Mouse (Mus musculus) spleen, adult 2 months (tissue): ENCODE data around the gene Ctc1. TPM values are rescaled to one million over a fixed set of nuclear protein-coding genes. Genes with fewer than 3 reads are reported as not detected.
A peak's percentile ranks its signal among the peaks of the same experiment; 100 is the strongest.

Source experiments
- DNase-seq, 2 experiments: peaks; one replicate each; pipeline versions ENCODE4 v3.0.0 to v3.0.0-alpha.2; 2012 to 2021; ENCODE audit warnings: low spot score in 2 of 2, low read depth in 1 of 2
- H3K27ac ChIP-seq: fragments of 200-500 bp; 2 replicates; pipeline ENCODE4 v1.5.1; 2012; ENCODE audit warnings: low read length, inconsistent platforms; ENCODE audit not compliant: insufficient read depth
- H3K27me3 ChIP-seq: fragments of 200-500 bp; 2 replicates; pipeline ENCODE4 v1.6.1; 2012; ENCODE audit warnings: mild to moderate bottlenecking, moderate library complexity, low read length, inconsistent platforms; ENCODE audit not compliant: control insufficient read depth, insufficient read depth
- H3K36me3 ChIP-seq: fragments of 200-500 bp; 2 replicates; pipeline ENCODE4 v1.6.1; 2012; ENCODE audit warnings: mild to moderate bottlenecking, low read length, inconsistent platforms; ENCODE audit not compliant: control insufficient read depth, insufficient read depth
- H3K4me1 ChIP-seq: fragments of 200-500 bp; 2 replicates; pipeline ENCODE4 v1.6.1; 2011; ENCODE audit warnings: inconsistent platforms; ENCODE audit not compliant: control insufficient read depth, insufficient read depth, insufficient read length
- H3K4me3 ChIP-seq: fragments of 200-500 bp; 2 replicates; pipeline ENCODE4 v1.5.1; 2011; ENCODE audit warnings: mild to moderate bottlenecking, inconsistent platforms; ENCODE audit not compliant: insufficient read depth, insufficient read length; ENCODE audit errors: extremely low read depth
- CTCF ChIP-seq: fragments of 200-500 bp; IDR thresholded peaks from 2 replicates; pipeline ENCODE4 v1.5.1; 2011; ENCODE audit warnings: mild to moderate bottlenecking, inconsistent platforms; ENCODE audit not compliant: insufficient read depth, insufficient read length, insufficient replicate concordance; ENCODE audit errors: extremely low read depth
- POLR2A ChIP-seq: fragments of 200-500 bp; IDR thresholded peaks from 2 replicates; pipeline ENCODE4 v1.6.1; 2011; ENCODE audit warnings: low read depth, low read length, inconsistent platforms
- WGBS: fragments of 180-500 bp; shearing (Covaris S2); methylation state at CpG from one replicate; pipeline ENCODE4 v1.1.7; 2018; 5-methylcytosine and 5-hydroxymethylcytosine counted together
- polyA plus RNA-seq: library from polyadenylated mRNA; depleted of rRNA; stranded (reverse); fragments of >200 nt; gene quantifications from 2 replicates; pipeline ENCODE4 v1.2.3, GENCODE M21; 2012

Ctc1 gene
- polyA plus RNA-seq, 1 experiment = 27.2 TPM

DNA sequence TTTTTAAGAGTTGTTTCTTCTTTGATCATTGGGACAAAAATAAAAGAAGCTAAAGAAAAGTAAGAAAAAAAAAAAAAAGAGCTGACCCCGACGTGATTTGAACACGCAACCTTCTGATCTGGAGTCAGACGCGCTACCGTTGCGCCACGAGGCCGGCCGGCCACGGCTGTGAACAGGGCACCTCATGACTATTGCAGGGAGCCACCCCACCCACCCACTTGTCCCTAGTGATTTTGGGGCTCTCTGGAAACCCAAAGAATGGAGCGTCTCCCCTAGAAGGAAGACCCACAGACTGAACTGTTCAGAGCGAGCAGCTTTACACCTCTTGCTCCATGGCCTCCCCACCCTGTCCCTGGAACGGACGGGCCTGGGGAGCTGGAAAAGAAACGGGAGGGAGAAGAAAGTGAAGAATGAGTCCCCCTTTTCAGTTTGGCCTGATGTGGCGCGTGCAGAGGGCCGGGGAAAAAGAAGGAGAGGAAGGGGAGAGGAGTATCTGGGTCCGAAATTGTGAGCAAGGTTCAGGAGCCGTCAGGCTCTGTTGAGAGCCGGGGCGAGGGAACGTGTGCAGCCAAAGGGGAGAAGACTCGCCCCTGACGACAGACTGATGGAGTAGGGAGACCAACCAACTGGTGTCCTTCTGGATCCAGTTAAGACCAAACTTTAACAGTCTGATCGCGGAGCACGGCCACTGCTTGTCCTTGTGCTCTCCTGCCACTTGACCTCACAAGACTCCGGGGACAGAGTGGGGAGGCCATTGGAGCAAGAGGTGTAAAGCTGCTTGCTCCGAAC, 47.9 kb downstream of the Ctc1 start:
- Histone ChIP-seq H3K36me3 (no peaks in the 10 kb centered on the region), H3K27ac (0 out of 2 replicates have a peak overlapping the region, but pooled peaks have one; percentile 21), H3K4me3 (peak overlapping the region; percentile 82), H3K4me1 (peaks cover 8% of the 10 kb centered on the region), H3K27me3 (no peaks in the 10 kb centered on the region)
- 2% methylated on average over 31 of the region's 31 CpGs for WGBS
- DNase-seq = peak in 1 of 2 experiments; percentile 60
- TF ChIP-seq POLR2A (no peak), CTCF (no peak)

DNA sequence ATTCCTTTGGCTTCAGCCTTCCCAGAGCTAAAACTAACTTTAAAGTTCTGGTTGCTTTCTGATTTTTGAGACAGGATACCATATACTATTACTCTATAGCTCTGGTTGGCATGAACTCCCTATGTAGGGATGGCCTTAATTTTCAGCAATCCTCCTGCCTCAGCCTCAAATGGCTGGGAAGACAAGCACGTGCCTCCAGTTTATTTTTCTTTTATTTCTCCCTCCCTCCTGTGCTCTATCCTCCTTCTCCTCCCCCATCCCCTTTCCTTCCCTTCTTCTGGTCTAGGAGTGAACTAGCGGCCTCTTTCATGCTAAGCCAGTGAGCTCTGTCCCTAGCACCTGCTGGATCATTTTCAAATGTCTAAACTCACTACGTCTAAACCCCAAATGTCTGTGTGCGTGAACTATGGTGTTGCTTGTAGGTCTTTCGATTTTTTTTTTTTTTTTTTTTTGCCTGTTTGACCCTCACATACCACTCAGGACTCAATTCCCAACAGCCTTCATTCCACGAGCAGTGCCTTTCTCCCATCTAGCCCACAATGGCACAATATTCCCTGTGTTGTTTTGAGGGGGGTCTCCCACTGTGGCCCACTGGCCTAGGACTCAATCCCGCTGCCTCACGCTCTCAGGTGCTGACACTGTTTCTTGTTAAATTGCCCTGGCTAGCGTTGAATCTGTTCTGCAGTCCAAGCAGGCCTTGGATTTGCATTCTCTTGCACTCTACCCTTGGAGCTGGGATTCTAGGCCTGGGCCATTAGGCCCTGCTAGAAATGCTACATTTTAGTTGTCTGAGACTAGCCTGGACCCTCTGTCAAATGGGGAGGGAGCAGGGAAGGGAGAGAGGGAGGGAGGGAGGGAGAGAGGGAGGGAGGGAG, 48.8 kb downstream of the Ctc1 start:
- Histone ChIP-seq H3K27me3 (no peaks in the 10 kb centered on the region), H3K4me3 (peak overlapping the region; percentile 82; the same call in 1 of the 2 replicates), H3K4me1 (peaks cover 8% of the 10 kb centered on the region), H3K27ac (no peak overlapping the region), H3K36me3 (no peaks in the 10 kb centered on the region)
- WGBS = 80% methylated on average over 9 of the region's 9 CpGs
- no peak for DNase-seq
- no peak for TF ChIP-seq CTCF
- TF ChIP-seq POLR2A = no peak

DNA sequence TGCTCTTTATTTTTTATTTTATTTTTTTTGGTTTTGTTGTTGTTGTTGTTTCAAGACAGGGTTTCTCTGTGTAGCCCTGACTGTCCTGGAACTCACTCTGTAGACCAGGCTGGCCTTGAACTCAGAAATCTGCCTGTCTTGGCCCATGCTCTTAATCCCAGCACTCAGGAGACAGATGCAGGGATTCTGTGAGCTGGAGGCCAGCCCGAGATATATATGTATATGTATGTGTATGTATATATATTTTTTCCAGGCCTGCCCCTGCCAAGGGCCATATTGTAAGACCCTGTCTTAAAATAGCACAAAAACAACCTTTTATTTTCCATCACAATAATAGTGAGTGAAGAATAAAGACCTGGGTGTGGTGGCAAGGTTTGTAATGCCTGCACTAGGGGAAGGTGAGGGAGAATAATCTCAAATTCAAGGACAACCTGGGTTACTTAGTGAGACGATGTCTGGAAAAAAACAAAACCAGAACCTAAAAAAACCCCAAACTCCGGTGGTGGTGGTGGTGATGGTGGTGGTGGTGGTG, 49.7 kb downstream of the Ctc1 start:
- TF ChIP-seq CTCF (no peak), POLR2A (no peak)
- no peak overlapping the region for H3K27ac ChIP-seq
- peaks cover 6% of the 10 kb centered on the region for H3K4me1 ChIP-seq
- no peaks in the 10 kb centered on the region for H3K27me3 ChIP-seq
- 72% methylated on average over 3 of the region's 3 CpGs for WGBS
- H3K36me3 ChIP-seq = no peaks in the 10 kb centered on the region
- H3K4me3 ChIP-seq = no peak overlapping the region
- no peak for DNase-seq

DNA sequence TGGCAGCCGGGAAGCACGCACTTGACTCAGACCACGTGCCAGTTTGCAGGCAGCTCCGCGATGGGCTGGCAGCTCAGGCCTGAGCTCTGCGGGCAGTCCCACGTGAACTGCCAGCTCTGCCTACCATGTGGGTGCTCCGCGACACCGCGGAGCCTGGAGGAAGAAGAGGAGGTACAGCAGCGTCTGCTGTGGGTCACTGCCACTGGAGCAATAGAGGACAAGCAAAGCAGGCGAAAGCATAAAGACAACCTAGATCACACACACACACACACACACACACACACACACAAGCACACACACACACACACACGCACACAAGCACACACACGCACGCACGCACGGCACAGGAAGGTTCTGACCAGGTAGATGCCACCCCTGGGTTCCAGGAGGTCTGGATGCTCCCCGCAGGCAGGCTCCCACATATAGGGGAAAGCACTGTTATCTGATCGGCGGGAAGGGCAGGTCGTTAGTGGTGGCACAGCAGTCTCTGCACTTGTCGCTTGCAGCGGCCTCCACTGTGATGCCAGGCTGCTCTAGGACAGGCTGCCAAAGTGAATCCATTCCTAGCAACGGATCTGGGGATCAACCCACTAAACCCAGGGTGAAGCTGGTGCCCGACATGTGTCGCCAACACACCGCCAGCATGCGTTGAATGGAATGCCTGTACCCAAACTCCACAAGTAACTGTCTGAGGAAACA, 50.6 kb downstream of the Ctc1 start:
- TF ChIP-seq CTCF (no peak), POLR2A (no peak)
- Histone ChIP-seq H3K4me1 (peaks cover 2% of the 10 kb centered on the region), H3K27ac (no peak overlapping the region), H3K27me3 (no peaks in the 10 kb centered on the region), H3K36me3 (no peaks in the 10 kb centered on the region), H3K4me3 (peak overlapping the region; percentile 31; the same call in 1 of the 2 replicates)
- no peak for DNase-seq
- WGBS = 5% methylated on average over 29 of the region's 29 CpGs

DNA sequence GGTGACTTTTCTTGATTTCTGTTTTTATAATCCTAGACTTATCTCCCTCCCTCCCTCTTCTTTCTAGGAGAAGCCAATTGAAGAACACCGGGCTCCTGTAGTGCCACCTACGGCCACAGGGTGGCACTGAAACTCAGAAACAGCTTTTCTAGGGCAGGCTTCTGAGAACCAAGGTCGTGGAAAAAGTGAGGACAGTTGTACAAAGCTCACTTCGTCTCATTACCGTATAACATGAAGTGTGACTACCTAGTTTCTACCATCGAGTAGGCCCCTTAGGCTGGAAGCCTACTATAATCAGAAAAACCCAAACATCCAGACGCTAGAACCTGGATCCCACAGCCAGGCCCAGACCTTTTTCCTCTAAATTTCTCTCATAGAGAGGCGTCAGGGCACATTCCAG, 51.2 kb downstream of the Ctc1 start:
- WGBS = 12% methylated on average over 8 of the region's 8 CpGs
- H3K36me3 ChIP-seq = no peaks in the 10 kb centered on the region
- TF ChIP-seq POLR2A (no peak), CTCF (peak; percentile 82; the same call in 1 of the 2 replicates)
- peak; percentile 75 to 83 for DNase-seq
- H3K27ac ChIP-seq = no peak overlapping the region
- peaks cover 2% of the 10 kb centered on the region for H3K4me1 ChIP-seq
- no peaks in the 10 kb centered on the region for H3K27me3 ChIP-seq
- no peak overlapping the region for H3K4me3 ChIP-seq

DNA sequence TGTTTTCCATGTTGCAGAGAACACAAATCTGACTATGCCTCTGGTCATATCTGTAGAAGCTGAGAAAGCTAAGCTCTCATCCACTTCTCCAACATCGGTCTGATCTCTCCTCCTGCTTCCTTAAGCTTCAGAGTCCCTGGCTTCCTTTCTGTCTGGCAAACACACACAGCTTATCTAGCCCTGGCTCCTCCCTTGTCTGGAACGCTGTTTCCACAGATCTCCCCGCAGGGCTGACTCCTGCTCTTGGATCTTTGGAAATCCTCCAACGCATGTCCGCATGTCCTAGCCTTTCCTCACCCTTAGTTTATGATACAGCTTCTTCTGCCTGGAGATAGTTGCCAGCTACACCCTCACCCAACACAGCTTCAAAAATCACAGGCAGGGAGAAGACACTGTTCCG, 51.9 kb downstream of the Ctc1 start:
- Histone ChIP-seq H3K4me1 (peaks cover 2% of the 10 kb centered on the region), H3K36me3 (no peaks in the 10 kb centered on the region), H3K27me3 (no peaks in the 10 kb centered on the region), H3K4me3 (no peak overlapping the region), H3K27ac (no peak overlapping the region)
- WGBS = 85% methylated on average over 6 of the region's 6 CpGs
- no peak for DNase-seq
- TF ChIP-seq POLR2A (no peak), CTCF (no peak)
